Mouse (Mus musculus) cerebral cortex, adult 2 months (tissue): ENCODE data around the gene Plod1.

ENCODE experiments used
- WGBS: fragments of 180-500 bp; shearing (Covaris S2); methylation state at CpG from one replicate; pipeline ENCODE4 v1.1.7; 2018; 5-methylcytosine and 5-hydroxymethylcytosine counted together

Gene Plod1

GRCm38 (mm10) chr4:147895815-147896330 lies 40.7 kb downstream of the Plod1 start:
- WGBS = 81% methylated on average over 4 of the region's 4 CpGs

- 64% methylated on average over 6 of the region's 6 CpGs for WGBS
These were observed 46.2 kb downstream of the Plod1 start for GRCm38 (mm10) chr4:147890341-147890740.

- WGBS = 71% methylated on average over 4 of the region's 4 CpGs
These were observed 48.3 kb downstream of the Plod1 start for GRCm38 (mm10) chr4:147888237-147888636.

GRCm38 (mm10) chr4:147887277-147887676 lies 49.3 kb downstream of the Plod1 start:
- 94% methylated on average over 7 of the region's 7 CpGs for WGBS

GRCm38 (mm10) chr4:147886158-147886557 lies 50.4 kb downstream of the Plod1 start:
- 94% methylated on average over 12 of the region's 12 CpGs for WGBS

GRCm38 (mm10) chr4:147884138-147884537 lies 52.4 kb downstream of the Plod1 start:
- WGBS = 77% methylated on average over 3 of the region's 3 CpGs

- 59% methylated on average over 6 of the region's 6 CpGs for WGBS
These were observed 53.5 kb downstream of the Plod1 start for GRCm38 (mm10) chr4:147883041-147883440.

GRCm38 (mm10) chr4:147881792-147882191 lies 54.8 kb downstream of the Plod1 start:
- 93% methylated on average over 7 of the region's 7 CpGs for WGBS

- WGBS = 76% methylated on average over 5 of the region's 5 CpGs
These were observed 56.7 kb downstream of the Plod1 start for GRCm38 (mm10) chr4:147879865-147880264.

GRCm38 (mm10) chr4:147879456-147879855 lies 57.1 kb downstream of the Plod1 start:
- WGBS = 76% methylated on average over 2 of the region's 2 CpGs

- WGBS = 94% methylated on average over 9 of the region's 9 CpGs
These were observed 58.0 kb downstream of the Plod1 start for GRCm38 (mm10) chr4:147878537-147878936.

- WGBS = 88% methylated on average over 4 of the region's 4 CpGs
These were observed 60.6 kb downstream of the Plod1 start for GRCm38 (mm10) chr4:147875852-147876575.

GRCm38 (mm10) chr4:147869238-147869637 lies 67.3 kb downstream of the Plod1 start:
- WGBS = 7% methylated on average over 5 of the region's 5 CpGs

- under 1% methylated on average over 30 of the region's 30 CpGs for WGBS
These were observed 68.0 kb downstream of the Plod1 start, which contains the start of the genes Miip and Fv1 for GRCm38 (mm10) chr4:147868450-147869031. TSS of gene Miip (minus strand) at chr4:147868816. TSS of gene Fv1 (plus strand) at chr4:147868979.

GRCm38 (mm10) chr4:147867563-147868449 lies 68.8 kb downstream of the Plod1 start:
- WGBS = 5% methylated on average over 22 of the region's 22 CpGs

- WGBS = 46% methylated on average over 3 of the region's 3 CpGs
These were observed 69.8 kb downstream of the Plod1 start for GRCm38 (mm10) chr4:147866793-147867192.

- WGBS = 93% methylated on average over 9 of the region's 9 CpGs
These were observed 70.5 kb downstream of the Plod1 start for GRCm38 (mm10) chr4:147866056-147866455.

GRCm38 (mm10) chr4:147865651-147866050 lies 70.9 kb downstream of the Plod1 start:
- WGBS = 92% methylated on average over 6 of the region's 6 CpGs

- 94% methylated on average over 3 of the region's 3 CpGs for WGBS
These were observed 74.5 kb downstream of the Plod1 start for GRCm38 (mm10) chr4:147862051-147862450.
